Mouse (Mus musculus): ENCODE measurements around the gene Rnd1.

The Rnd1 gene

GRCm38 (mm10) chr15:98616362-98617175, 60.7 kb downstream of the Rnd1 start:
- no peak for DNase-seq (ENCODE audit: extremely low read depth, insufficient read length, low spot score)

GRCm38 (mm10) chr15:98615751-98616150, 61.5 kb downstream of the Rnd1 start:
- no peak for DNase-seq (ENCODE audit: extremely low read depth, insufficient read length, low spot score)

- no peak for DNase-seq (ENCODE audit: extremely low read depth, insufficient read length, low spot score)
These were observed 62.3 kb downstream of the Rnd1 start for GRCm38 (mm10) chr15:98614971-98615370.

GRCm38 (mm10) chr15:98614551-98614950, 62.7 kb downstream of the Rnd1 start:
- no peak for DNase-seq (ENCODE audit: extremely low read depth, insufficient read length, low spot score)
